Mouse (Mus musculus): ENCODE data around the gene Lgals3bp.

Gene Lgals3bp

DNA sequence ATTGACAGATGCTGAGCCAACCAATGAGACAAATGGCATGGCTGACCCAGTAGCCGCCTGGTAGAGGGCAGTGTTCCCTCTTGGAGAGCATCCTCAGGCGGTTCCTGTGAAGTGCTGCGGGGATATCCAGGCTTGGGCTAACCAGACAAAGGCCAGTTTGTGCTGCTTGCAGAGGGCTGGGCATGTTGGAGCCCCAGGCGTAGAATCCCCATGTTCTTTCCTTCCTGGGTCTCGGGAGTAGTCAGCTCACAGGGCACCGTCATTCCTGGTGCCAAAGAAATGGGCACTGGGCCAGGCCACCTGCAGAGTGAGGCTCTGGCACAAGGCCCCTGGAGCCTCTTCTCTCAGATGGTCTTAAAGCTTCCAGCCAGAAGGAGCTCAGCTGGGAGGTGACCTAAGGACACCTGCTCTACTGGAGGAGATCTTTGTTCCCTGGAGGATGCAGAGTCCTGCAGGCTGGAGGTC, 34.6 kb upstream of the Lgals3bp start:
- H3K4me1 ChIP-seq (replicated peaks; ENCODE audit: low read depth, low read length) = peaks cover 42% of the 10 kb centered on the region
- H3K36me3 ChIP-seq (ENCODE audit: insufficient read depth, low read length) = no peaks in the 10 kb centered on the region
- TF ChIP-seq NANOG (IDR thresholded peaks at IDR 0.05; ENCODE audit: borderline replicate concordance, low read length) (no peak), POU5F1 (IDR thresholded peaks at IDR 0.05; ENCODE audit: borderline replicate concordance, low read length) (no peak), CTCF (conservative IDR thresholded peaks at IDR 0.05; ENCODE audit: low read length) (no peak)
- no peak overlapping the region for H3K4me3 ChIP-seq (replicated peaks; ENCODE audit: low read length)
- no peaks in the 10 kb centered on the region for H3K9me3 ChIP-seq (ENCODE audit: low read length)
- H3K27me3 ChIP-seq (ENCODE audit: insufficient read depth, low read length) = peaks cover 25% of the 10 kb centered on the region

DNA sequence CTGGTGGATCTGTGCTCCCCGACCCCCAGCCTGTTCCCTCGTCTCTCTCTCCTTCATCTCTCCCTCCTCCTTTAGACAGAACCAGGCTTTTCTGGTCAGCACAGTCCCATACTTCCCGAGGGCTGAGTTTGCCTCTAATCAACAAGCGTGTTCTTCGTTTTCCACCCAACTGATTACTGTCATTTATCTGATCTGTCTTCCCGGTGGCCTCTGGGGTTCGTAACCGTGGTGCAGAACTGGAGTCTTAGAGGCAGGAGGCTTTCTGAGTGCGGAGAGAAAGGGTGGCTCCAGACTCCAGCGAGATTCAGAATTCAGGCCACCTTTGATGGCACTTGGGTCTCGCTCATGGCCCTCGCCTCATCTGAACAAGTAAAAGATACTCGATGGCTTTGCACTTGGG, 32.2 kb upstream of the Lgals3bp start:
- peaks cover 25% of the 10 kb centered on the region for H3K27me3 ChIP-seq (ENCODE audit: insufficient read depth, low read length)
- peak overlapping the region; percentile 58 for H3K4me3 ChIP-seq (replicated peaks; ENCODE audit: low read length)
- H3K9me3 ChIP-seq (ENCODE audit: low read length) = no peaks in the 10 kb centered on the region
- peaks cover 43% of the 10 kb centered on the region for H3K4me1 ChIP-seq (replicated peaks; ENCODE audit: low read depth, low read length)
- no peaks in the 10 kb centered on the region for H3K36me3 ChIP-seq (ENCODE audit: insufficient read depth, low read length)
- no peak for TF ChIP-seq POU5F1 (IDR thresholded peaks at IDR 0.05; ENCODE audit: borderline replicate concordance, low read length)
- TF ChIP-seq CTCF (conservative IDR thresholded peaks at IDR 0.05; ENCODE audit: low read length) = no peak
- no peak for TF ChIP-seq NANOG (IDR thresholded peaks at IDR 0.05; ENCODE audit: borderline replicate concordance, low read length)

DNA sequence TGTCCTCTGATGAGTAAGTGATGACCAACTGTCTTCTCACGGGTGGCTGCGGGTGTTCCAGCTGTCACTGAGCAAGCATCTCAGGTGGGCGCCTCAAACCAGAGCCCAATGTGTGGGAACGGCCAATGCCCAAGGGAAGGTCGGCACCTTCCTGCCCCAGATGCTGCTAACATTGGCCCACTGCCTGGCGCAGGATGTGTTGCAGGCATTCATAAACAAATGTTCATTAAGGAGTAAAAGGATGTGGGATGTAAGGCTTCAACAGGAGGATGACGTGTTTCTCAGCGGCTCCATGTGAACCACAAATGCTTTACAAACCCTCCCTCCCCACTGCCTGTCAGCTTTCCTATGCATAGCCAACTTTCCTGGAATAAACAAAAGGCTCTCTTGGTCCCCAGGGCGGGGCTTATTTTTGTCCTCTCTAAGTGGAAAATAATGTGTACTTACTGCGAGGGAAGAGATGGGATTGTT, 31.5 kb upstream of the Lgals3bp start:
- Histone ChIP-seq H3K4me3 (replicated peaks; ENCODE audit: low read length) (peak overlapping the region; percentile 58), H3K4me1 (replicated peaks; ENCODE audit: low read depth, low read length) (peaks cover 43% of the 10 kb centered on the region), H3K27me3 (ENCODE audit: insufficient read depth, low read length) (peaks cover 25% of the 10 kb centered on the region), H3K9me3 (ENCODE audit: low read length) (no peaks in the 10 kb centered on the region), H3K36me3 (ENCODE audit: insufficient read depth, low read length) (no peaks in the 10 kb centered on the region)
- no peak for TF ChIP-seq NANOG (IDR thresholded peaks at IDR 0.05; ENCODE audit: borderline replicate concordance, low read length)
- no peak for TF ChIP-seq POU5F1 (IDR thresholded peaks at IDR 0.05; ENCODE audit: borderline replicate concordance, low read length)
- TF ChIP-seq CTCF (conservative IDR thresholded peaks at IDR 0.05; ENCODE audit: low read length) = no peak

DNA sequence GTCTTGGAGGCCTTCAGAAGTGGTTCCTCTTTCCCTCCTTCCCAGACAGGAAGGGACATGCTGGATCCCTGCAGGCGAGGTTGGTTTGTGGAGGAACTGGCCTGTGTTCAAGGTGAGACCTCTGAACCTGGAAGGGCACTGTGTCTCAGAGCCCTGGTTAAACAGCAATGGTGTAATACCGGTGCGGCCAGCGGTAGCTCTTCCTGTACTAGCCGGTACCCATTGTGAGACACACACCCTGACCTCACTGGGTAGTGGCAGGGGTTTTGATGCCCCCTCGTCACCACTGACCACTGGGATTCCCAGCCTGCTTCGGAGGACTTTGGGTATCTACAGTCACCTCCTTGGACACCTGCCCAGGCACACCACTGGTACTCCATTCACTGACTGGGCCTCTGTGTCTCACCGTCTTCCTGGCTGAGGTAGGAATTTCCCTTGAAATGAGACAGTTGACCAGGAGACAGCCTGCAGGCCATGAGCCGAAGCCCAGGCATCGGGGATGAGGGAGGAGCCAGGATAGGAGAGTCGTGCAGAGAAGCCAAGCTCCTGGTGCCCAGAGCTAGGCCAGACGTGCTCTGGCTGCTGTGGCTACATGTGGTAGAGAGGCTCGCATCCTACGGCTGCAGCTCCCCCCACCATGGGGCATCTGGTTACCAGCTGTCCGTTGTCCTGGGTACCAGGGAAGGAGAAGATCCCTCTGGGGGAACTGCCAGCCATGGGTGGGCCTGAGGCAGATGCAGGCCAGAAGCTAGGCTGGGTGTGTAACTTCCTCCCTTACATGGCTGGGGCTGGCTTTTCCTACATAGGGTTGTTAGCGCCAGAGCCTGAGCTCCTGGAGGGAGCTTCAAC, 29.4 kb upstream of the Lgals3bp start:
- Histone ChIP-seq H3K4me3 (replicated peaks; ENCODE audit: low read length) (no peak overlapping the region), H3K36me3 (ENCODE audit: insufficient read depth, low read length) (no peaks in the 10 kb centered on the region), H3K9me3 (ENCODE audit: low read length) (no peaks in the 10 kb centered on the region), H3K4me1 (replicated peaks; ENCODE audit: low read depth, low read length) (peaks cover 44% of the 10 kb centered on the region), H3K27me3 (ENCODE audit: insufficient read depth, low read length) (peaks cover 26% of the 10 kb centered on the region)
- TF ChIP-seq CTCF (conservative IDR thresholded peaks at IDR 0.05; ENCODE audit: low read length) (no peak), NANOG (IDR thresholded peaks at IDR 0.05; ENCODE audit: borderline replicate concordance, low read length) (no peak), POU5F1 (IDR thresholded peaks at IDR 0.05; ENCODE audit: borderline replicate concordance, low read length) (no peak)

DNA sequence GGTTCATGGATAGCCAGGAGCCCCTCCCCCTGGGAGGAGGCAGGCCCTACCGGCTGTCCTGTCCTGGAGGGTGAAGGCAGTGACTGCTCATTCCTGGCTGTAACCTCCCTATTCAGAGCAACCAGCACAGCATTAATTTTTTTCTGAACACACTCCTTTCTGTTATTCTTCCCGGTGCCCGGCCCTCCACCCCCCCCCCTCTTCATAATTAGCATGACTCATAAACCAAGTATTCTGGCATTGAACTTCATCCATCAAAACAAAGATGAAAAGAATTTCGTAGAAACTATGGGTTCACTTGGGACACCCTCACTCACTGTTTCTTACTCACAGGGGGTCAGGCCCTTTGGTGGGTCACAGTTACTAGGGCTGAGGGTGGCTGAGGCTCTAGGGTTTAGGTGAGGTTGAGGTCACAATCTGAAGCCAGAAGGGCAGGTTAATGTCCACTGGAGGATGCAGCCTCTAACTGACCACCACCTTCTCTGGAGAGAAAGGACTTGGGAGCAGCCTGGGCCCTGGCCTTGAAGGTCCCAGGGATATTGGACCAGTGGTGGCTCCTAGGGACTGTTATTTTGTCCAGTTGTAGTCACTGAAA, 28.5 kb upstream of the Lgals3bp start:
- TF ChIP-seq NANOG (IDR thresholded peaks at IDR 0.05; ENCODE audit: borderline replicate concordance, low read length) (no peak), POU5F1 (IDR thresholded peaks at IDR 0.05; ENCODE audit: borderline replicate concordance, low read length) (no peak), CTCF (conservative IDR thresholded peaks at IDR 0.05; ENCODE audit: low read length) (no peak)
- Histone ChIP-seq H3K4me1 (replicated peaks; ENCODE audit: low read depth, low read length) (peaks cover 44% of the 10 kb centered on the region), H3K9me3 (ENCODE audit: low read length) (no peaks in the 10 kb centered on the region), H3K27me3 (ENCODE audit: insufficient read depth, low read length) (peaks cover 28% of the 10 kb centered on the region), H3K4me3 (replicated peaks; ENCODE audit: low read length) (no peak overlapping the region), H3K36me3 (ENCODE audit: insufficient read depth, low read length) (no peaks in the 10 kb centered on the region)

DNA sequence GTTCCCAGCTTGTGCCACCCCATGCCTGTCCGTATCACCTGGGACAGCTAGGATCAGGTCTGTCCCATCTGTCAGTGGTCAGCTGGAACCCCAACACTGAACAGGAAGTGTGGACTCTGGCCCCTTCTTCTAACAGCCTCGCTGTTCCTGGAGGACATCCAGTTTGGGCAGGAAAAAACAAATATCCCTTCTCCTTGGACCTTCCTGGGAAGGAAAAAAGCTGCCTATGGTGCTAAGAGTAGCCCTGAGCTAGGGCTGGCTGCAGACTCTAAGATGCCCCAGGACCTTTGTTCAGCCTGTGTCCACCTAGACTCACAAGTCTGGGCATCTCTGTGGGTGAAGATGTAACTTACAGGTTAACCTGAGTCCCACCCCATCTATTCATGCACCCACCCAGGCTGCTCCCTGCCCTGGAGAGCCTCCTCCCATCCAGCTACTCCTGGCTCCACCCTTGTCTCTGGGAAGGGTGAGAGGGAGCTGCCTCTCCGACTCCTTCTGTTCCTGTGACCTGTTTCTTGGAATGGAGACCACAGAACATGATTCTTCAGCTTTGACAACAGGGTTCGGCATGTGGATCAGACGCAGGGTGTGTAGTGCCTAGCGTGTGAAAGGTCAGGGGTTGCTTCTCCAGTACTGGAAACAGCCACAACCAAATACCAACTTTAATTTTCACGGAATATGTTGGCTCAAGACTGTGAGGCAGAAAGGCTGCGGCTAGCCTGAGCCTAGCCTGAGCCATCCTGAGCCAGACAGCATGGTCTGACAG, 27.2 kb upstream of the Lgals3bp start:
- H3K36me3 ChIP-seq (ENCODE audit: insufficient read depth, low read length) = no peaks in the 10 kb centered on the region
- H3K9me3 ChIP-seq (ENCODE audit: low read length) = no peaks in the 10 kb centered on the region
- 0 out of 2 replicates have a peak overlapping the region, but pooled peaks have one; percentile 3 for H3K4me3 ChIP-seq (replicated peaks; ENCODE audit: low read length)
- peaks cover 22% of the 10 kb centered on the region for H3K27me3 ChIP-seq (ENCODE audit: insufficient read depth, low read length)
- TF ChIP-seq CTCF (conservative IDR thresholded peaks at IDR 0.05; ENCODE audit: low read length) = no peak
- no peak for TF ChIP-seq NANOG (IDR thresholded peaks at IDR 0.05; ENCODE audit: borderline replicate concordance, low read length)
- no peak for TF ChIP-seq POU5F1 (IDR thresholded peaks at IDR 0.05; ENCODE audit: borderline replicate concordance, low read length)
- H3K4me1 ChIP-seq (replicated peaks; ENCODE audit: low read depth, low read length) = peaks cover 38% of the 10 kb centered on the region

DNA sequence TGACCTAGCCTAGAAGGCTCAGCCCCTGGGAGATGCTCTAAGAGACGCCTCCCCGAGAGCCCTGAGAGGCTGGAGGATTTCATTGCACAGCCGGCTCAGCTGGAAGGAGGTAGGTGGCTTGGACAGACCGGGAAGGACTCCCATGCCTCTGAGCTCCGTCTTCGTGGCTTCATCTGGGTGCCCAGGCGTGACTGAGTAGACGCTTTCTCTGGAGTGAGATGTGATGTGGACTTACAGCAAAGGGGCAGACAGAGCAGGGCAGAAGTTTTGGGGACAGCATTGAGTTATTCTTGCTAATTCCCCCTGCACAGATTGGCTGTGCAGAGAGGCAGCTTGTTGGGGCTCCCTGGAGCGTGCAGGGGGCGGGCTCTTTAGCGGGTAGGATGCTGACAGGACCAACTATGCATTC, 26.6 kb upstream of the Lgals3bp start:
- H3K9me3 ChIP-seq (ENCODE audit: low read length) = no peaks in the 10 kb centered on the region
- peaks cover 22% of the 10 kb centered on the region for H3K27me3 ChIP-seq (ENCODE audit: insufficient read depth, low read length)
- H3K4me1 ChIP-seq (replicated peaks; ENCODE audit: low read depth, low read length) = peaks cover 37% of the 10 kb centered on the region
- H3K36me3 ChIP-seq (ENCODE audit: insufficient read depth, low read length) = no peaks in the 10 kb centered on the region
- H3K4me3 ChIP-seq (replicated peaks; ENCODE audit: low read length) = no peak overlapping the region
- TF ChIP-seq POU5F1 (IDR thresholded peaks at IDR 0.05; ENCODE audit: borderline replicate concordance, low read length) (no peak), CTCF (conservative IDR thresholded peaks at IDR 0.05; ENCODE audit: low read length) (no peak)

DNA sequence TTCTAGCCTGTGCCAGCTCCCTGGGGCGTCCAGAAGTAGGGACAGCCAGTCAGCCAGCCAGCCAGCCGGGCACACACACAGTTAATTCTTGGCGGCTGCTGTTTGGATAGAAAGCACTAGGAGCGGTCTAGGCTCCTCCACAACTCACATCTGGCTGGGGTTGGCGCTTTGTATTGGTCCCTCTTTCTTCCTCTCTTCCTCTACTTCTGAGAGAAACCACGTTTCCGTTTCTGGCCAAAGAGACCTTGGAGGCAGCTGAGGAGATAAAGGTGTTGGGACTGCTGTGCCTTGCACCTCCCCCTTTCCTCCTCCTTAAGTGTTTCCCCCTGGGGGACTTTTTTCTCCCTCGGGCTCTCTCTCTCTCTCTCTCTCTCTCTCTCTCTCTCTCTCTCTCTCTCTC, 26.1 kb upstream of the Lgals3bp start, which contains the start of gene C1qtnf1:
C1qtnf1 (plus strand) TSS at position 218 of the 400 bp plus-strand sequence.
- H3K27me3 ChIP-seq (ENCODE audit: insufficient read depth, low read length) = peaks cover 22% of the 10 kb centered on the region
- 0 out of 2 replicates have a peak within 1 kb of the TSS, but pooled peaks have one; percentile 3 for H3K4me3 ChIP-seq (replicated peaks; ENCODE audit: low read length)
- H3K4me1 ChIP-seq (replicated peaks; ENCODE audit: low read depth, low read length) = peaks cover 33% of the 10 kb centered on the region
- no peaks in the 10 kb centered on the region for H3K36me3 ChIP-seq (ENCODE audit: insufficient read depth, low read length)
- TF ChIP-seq CTCF (conservative IDR thresholded peaks at IDR 0.05; ENCODE audit: low read length) = no peak
- no peak for TF ChIP-seq POU5F1 (IDR thresholded peaks at IDR 0.05; ENCODE audit: borderline replicate concordance, low read length)
- no peak for TF ChIP-seq NANOG (IDR thresholded peaks at IDR 0.05; ENCODE audit: borderline replicate concordance, low read length)
- no peaks in the 10 kb centered on the region for H3K9me3 ChIP-seq (ENCODE audit: low read length)

Data from E14TG2a.4 (cell line).